Mouse (Mus musculus) brown adipose tissue, adult 24 weeks (tissue): ENCODE results near the gene Spry1. TPM values are rescaled to one million over a fixed set of nuclear protein-coding genes. Genes with fewer than 3 reads are reported as not detected.
A peak's percentile ranks its signal among the peaks of the same experiment; 100 is the strongest.

Source experiments
- H3K27ac ChIP-seq: fragments of 200-500 bp; replicated peaks from 2 replicates; pipeline ENCODE4 v1.5.1; 2012; ENCODE audit warnings: low read depth, mild to moderate bottlenecking, low read length
- H3K4me1 ChIP-seq: fragments of 200-500 bp; 2 replicates; pipeline ENCODE4 v1.6.1; 2012; ENCODE audit warnings: low read length, mixed read lengths; ENCODE audit not compliant: control insufficient read depth, insufficient read depth, insufficient read length
- H3K4me3 ChIP-seq: fragments of 200-500 bp; 2 replicates; pipeline ENCODE4 v1.5.1; 2012; ENCODE audit warnings: low read depth, mild to moderate bottlenecking, low read length, moderate library complexity; ENCODE audit not compliant: insufficient read depth
- polyA plus RNA-seq: library from polyadenylated mRNA; stranded (reverse); fragments of >200 nt; gene quantifications from 2 replicates; pipeline ENCODE4 v1.2.4, GENCODE M21; 2012; ENCODE audit not compliant: missing spikeins, insufficient read depth, insufficient read length

The Spry1 gene
- polyA plus RNA-seq, 1 experiment, result 9.2 TPM

- no peak overlapping the region for H3K4me3 ChIP-seq
- H3K4me1 ChIP-seq, result peaks cover 17% of the 10 kb centered on the region
- H3K27ac ChIP-seq, result peak overlapping the region; percentile 88
Measured at GRCm38 (mm10) chr3:37616586-37617547, 22.9 kb upstream of the Spry1 start.

- H3K4me1 ChIP-seq, result no peaks in the 10 kb centered on the region
- no peak overlapping the region for H3K4me3 ChIP-seq
- H3K27ac ChIP-seq, result no peak overlapping the region
Measured at GRCm38 (mm10) chr3:37632246-37632645, 7.5 kb upstream of the Spry1 start.

GRCm38 (mm10) chr3:37632751-37633150, 7.0 kb upstream of the Spry1 start:
- Histone ChIP-seq H3K27ac (no peak overlapping the region), H3K4me3 (no peak overlapping the region), H3K4me1 (no peaks in the 10 kb centered on the region)

GRCm38 (mm10) chr3:37634648-37635047, 5.1 kb upstream of the Spry1 start:
- H3K4me3 ChIP-seq, result no peak overlapping the region
- no peaks in the 10 kb centered on the region for H3K4me1 ChIP-seq
- H3K27ac ChIP-seq, result no peak overlapping the region

- Histone ChIP-seq H3K4me1 (no peaks in the 10 kb centered on the region), H3K27ac (no peak overlapping the region), H3K4me3 (no peak overlapping the region)
Measured at GRCm38 (mm10) chr3:37636921-37637320, 2.8 kb upstream of the Spry1 start.

GRCm38 (mm10) chr3:37640162-37640721, 495 bp downstream of the Spry1 start:
- H3K27ac ChIP-seq, result peak overlapping the region; percentile 90
- peak overlapping the region; percentile 99 for H3K4me3 ChIP-seq
- no peaks in the 10 kb centered on the region for H3K4me1 ChIP-seq

- Histone ChIP-seq H3K27ac (peak overlapping the region; percentile 92), H3K4me1 (no peaks in the 10 kb centered on the region), H3K4me3 (peak overlapping the region; percentile 99)
Measured at GRCm38 (mm10) chr3:37640810-37641209, 1.1 kb downstream of the Spry1 start.

- H3K27ac ChIP-seq, result peak overlapping the region; percentile 68
Measured at GRCm38 (mm10) chr3:37641796-37642680, 2.3 kb downstream of the Spry1 start.

GRCm38 (mm10) chr3:37642681-37643214, 3.0 kb downstream of the Spry1 start:
- peak overlapping the region; percentile 68 for H3K27ac ChIP-seq
- peak overlapping the region; percentile 46 for H3K4me3 ChIP-seq
- H3K4me1 ChIP-seq, result peaks cover 3% of the 10 kb centered on the region; the same call in 1 of the 2 replicates

More at GRCm38 (mm10) chr3:37641796-37642680, 2.3 kb downstream of the Spry1 start:
- Histone ChIP-seq H3K4me3 (peak overlapping the region; percentile 46), H3K4me1 (no peaks in the 10 kb centered on the region)

GRCm38 (mm10) chr3:37643411-37643810, 3.7 kb downstream of the Spry1 start:
- peak overlapping the region; percentile 46 for H3K4me3 ChIP-seq

GRCm38 (mm10) chr3:37643903-37644302, 4.2 kb downstream of the Spry1 start:
- Histone ChIP-seq H3K4me1 (peaks cover 8% of the 10 kb centered on the region; the same call in 1 of the 2 replicates), H3K27ac (no peak overlapping the region), H3K4me3 (no peak overlapping the region)

More at GRCm38 (mm10) chr3:37643411-37643810, 3.7 kb downstream of the Spry1 start:
- Histone ChIP-seq H3K27ac (no peak overlapping the region), H3K4me1 (peaks cover 7% of the 10 kb centered on the region; the same call in 1 of the 2 replicates)

- Histone ChIP-seq H3K4me1 (peaks cover 8% of the 10 kb centered on the region; the same call in 1 of the 2 replicates), H3K27ac (no peak overlapping the region), H3K4me3 (no peak overlapping the region)
Measured at GRCm38 (mm10) chr3:37645061-37645460, 5.3 kb downstream of the Spry1 start.

GRCm38 (mm10) chr3:37646221-37646620, 6.5 kb downstream of the Spry1 start:
- no peak overlapping the region for H3K27ac ChIP-seq
- H3K4me3 ChIP-seq, result no peak overlapping the region
- H3K4me1 ChIP-seq, result peaks cover 8% of the 10 kb centered on the region; the same call in 1 of the 2 replicates

- Histone ChIP-seq H3K4me3 (no peak overlapping the region), H3K4me1 (peaks cover 8% of the 10 kb centered on the region; the same call in 1 of the 2 replicates)
Measured at GRCm38 (mm10) chr3:37647225-37647624, 7.5 kb downstream of the Spry1 start.

More at GRCm38 (mm10) chr3:37647225-37647624, 7.5 kb downstream of the Spry1 start:
- H3K27ac ChIP-seq, result no peak overlapping the region
